Mouse (Mus musculus) adrenal gland (tissue): ENCODE data around the gene Fam240b.
"Not testable (repeated sequence)": the region's sequence is repeated elsewhere in the genome, so short reads cannot be mapped to it uniquely, and the experiment has no call there.

Experiments used
- intact Hi-C: fragments of 180-260 bp; cut with DNase I; formaldehyde crosslinking; loops from one replicate; pipeline ENCODE4 v1.15.1; 2025
- long read RNA-seq, 2 experiments: library from polyadenylated mRNA; unstranded; transcript quantifications; one replicate each; pipeline ENCODE4 v2.0.0; 2020; ENCODE audit warnings: borderline replicate concordance in 1 of 2; ENCODE audit not compliant: insufficient replicate concordance in 1 of 2

Fam240b gene
- long read RNA-seq, experiment 1, result 0 reads
- long read RNA-seq, experiment 2, result 0 reads

DNA sequence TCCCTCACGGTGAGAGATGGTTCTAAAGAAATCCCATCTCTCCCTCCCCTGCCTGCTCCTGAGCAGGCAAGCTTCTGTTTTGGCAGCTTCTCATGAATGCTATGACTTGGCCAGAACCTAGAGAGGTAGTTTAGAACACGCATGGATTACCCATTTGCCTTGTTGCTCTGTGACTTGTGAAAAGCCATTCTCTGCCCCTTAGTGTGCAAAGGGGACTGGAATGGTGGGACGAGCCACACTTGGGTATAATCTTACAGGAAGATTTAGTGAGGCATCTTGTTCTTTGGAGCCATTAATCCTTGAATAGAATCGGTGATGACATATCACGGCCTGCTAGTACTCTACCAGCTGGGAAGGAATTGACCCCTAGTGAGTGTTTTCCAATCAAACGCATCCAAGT is at the start of gene Fam240b:
Gene Fam240b (minus strand): TSS at position 101 of the 400 bp plus-strand sequence.
- intact Hi-C loops, result no loop called here

- intact Hi-C loops, result no loop called here
Measured at GRCm38 (mm10) chr13:64530139-64530538, 32.5 kb upstream of the Fam240b start.

GRCm38 (mm10) chr13:64526515-64527285 is 29.1 kb upstream of the Fam240b start:
- intact Hi-C loops, result no loop called here

GRCm38 (mm10) chr13:64514247-64514646 is 16.7 kb upstream of the Fam240b start:
- intact Hi-C loops, result no loop called here

DNA sequence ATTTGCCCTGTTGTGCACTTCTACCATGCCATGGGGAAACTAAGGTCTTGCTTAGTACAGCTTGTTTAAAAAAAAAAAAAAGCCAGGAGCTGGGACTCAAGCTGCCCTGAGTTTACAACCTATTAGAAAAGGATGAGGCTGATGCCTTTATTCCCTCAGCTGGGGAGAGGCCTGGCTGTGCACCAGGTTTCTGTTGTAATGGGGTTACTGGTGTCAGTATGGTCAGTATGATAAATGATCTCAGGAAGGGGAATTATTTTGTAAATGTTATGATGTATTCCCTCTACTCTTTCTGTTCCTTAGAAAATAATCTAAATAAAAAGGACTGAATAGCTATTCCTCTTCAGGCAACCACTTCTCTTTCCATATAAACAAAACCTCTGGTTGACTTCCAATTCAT is 14.0 kb upstream of the Fam240b start:
- intact Hi-C loops, result no loop called here

DNA sequence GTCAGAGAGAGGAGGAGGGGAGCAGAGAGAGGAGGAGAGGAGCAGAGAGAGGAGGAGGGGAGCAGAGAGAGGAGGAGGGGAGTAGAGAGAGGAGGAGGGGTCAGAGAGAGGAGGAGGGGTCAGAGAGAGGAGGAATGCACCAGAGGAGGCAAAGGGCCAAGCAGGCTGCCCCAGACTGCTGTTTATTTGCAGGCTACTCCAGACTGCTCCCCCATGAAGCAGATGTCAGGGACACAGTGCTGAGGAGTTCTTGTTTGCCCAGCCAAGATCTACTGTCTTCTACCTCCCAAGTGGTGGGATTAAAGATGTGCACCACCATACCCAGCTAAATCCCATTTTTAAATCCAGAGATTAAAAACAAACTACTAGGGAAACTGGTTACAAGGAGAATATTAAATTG is 9.8 kb upstream of the Fam240b start:
- intact Hi-C loops, result no loop called here

DNA sequence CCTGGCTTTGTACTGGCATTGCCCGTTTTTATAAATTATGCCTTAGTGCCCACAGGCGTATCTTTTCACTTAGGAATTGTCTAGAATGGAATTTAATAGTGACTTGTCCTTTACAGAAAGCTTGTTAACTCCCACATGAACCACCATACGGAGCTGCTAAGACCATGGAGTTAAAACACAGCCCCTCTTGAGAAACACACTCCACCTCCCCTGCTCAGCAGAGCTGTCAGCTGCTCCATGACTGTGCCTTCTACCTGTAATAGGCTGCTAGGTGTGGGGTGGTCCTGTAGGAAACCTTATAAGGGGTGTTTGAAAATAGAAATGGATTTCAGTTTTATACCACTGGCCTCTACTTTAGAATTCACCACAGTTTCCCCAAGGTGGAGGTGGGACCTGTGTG is 5.2 kb upstream of the Fam240b start:
- intact Hi-C loops, result no loop called here

- intact Hi-C loops, result no loop called here
Measured at GRCm38 (mm10) chr13:64493586-64493985, 4.0 kb downstream of the Fam240b start.

DNA sequence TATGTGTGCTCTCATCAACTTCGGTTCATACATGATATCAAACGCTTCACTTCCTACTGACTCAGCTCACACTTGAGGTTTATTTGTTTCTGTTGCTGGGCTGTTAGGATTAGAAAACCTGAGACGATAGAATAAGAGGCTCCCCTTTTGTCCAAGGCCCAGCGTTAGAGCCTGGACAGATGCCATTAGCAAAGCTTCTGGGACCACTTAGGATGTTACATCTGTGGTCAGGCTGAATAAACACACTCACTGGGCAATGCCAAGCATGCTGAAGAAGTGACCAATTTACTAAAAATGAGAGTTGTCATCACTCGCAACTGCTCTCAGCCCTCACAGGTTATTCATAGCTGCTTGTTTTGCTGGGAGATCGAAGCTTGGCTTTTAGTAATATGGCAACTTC is 7.7 kb downstream of the Fam240b start:
- intact Hi-C loops, result no loop called here

DNA sequence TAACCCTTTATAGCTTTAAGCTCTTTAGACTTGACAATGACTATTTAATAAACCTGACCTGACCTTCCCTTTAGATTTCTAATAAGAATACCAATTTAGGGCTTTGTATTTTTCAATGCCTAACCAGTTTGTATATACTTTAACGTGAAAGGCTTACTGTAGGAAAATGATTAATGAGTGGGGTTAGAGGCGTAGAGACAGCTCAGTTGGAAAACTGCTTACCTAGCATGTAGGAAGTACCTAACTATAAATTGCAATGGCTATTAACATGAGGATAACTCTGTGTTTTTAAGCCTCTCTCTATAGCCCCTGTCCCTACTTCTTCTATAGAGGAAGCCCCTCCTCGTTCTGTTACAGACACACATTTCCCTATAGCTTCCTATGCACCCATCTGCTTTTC is 17.6 kb downstream of the Fam240b start:
- intact Hi-C loops, result no loop called here

DNA sequence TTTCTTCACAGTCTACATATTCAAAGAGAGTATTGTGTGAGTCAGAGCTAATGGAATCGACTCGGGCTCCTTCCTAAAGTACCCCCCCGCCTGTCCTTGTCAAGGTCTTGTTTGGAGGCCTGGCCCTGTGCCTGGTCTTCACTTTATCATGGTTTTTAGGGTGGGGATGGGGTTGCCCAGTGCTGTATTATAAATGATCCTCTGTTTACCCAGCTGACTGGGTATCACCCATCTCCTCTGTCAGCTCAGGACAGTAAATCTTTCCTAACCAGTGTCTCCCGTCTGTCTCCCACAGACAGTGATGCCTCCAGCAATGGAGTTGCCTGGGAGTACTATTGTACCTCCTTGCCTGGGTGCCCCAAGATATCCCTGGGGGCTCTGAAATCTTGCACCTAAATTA is 19.6 kb downstream of the Fam240b start:
- intact Hi-C loops, result no loop called here

GRCm38 (mm10) chr13:64467886-64468285 is 29.7 kb downstream of the Fam240b start:
- intact Hi-C loops, result no loop called here

- intact Hi-C loops, result no loop called here
Measured at GRCm38 (mm10) chr13:64465166-64465565, 32.4 kb downstream of the Fam240b start.

GRCm38 (mm10) chr13:64462581-64462980 is 35.0 kb downstream of the Fam240b start:
- intact Hi-C loops, result no loop called here

GRCm38 (mm10) chr13:64458181-64458580 is 39.4 kb downstream of the Fam240b start:
- intact Hi-C loops, result no loop called here

DNA sequence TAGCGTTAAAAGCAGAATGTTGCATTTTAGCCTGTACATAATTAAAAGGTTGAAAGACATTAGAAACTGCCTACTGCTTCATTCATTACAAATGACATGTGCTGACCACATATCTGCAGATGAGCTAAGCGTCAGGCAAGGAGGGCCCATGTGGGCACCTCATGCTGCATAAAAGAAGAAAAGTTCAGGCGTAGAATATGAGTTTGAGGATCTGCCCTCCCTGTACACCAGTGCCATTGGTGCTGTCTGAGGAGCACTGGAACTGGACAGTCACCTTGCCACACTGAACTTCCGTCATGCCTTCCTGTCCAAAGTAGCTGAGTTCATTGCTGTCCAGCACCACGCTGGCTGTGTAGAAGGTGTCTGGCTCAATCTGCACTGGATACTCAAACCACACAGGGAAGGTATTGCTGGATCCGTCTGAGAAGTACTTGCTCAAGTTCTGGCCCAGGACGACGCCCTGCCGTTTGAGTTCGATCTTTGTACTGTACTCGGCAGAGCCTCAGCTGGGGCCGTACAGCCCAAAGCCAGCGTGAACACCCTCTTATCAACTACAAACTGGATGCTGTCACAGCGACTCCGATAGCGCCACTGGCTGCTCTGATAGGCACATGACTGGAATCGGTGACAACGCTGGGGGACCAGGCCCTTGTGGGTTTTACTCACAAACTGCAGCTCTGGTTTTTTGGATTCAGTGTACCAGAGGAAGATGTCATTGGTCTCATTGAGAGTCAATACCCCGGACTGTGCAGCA is 40.2 kb downstream of the Fam240b start:
- intact Hi-C loops, result not testable (repeated sequence)

- intact Hi-C loops, result no loop called here
Measured at GRCm38 (mm10) chr13:64450001-64450794, 47.4 kb downstream of the Fam240b start.

DNA sequence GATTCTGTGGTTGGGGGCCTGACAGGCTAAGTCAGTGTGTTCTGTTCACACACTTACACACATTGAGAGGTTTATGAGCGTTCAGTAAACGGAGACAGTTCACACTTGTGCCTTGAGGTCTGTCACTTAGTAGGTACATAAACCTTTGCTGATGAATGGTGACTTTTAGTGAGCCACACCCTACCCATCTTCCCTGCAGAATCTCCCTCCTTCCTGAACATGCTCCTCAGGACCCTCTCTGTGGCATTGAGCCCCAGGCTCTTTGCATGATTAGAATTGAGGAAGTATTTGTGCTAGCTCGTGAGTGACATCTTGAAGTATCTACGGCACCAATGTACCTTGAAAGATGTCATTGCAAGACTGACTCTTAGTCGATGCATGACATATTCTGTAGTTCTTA is 48.9 kb downstream of the Fam240b start:
- intact Hi-C loops, result loop anchor here (2.0 to 10.0 kb wide), 2 partner anchors 124 to 456 kb away; partner anchors contain the start of gene Cntnap3

DNA sequence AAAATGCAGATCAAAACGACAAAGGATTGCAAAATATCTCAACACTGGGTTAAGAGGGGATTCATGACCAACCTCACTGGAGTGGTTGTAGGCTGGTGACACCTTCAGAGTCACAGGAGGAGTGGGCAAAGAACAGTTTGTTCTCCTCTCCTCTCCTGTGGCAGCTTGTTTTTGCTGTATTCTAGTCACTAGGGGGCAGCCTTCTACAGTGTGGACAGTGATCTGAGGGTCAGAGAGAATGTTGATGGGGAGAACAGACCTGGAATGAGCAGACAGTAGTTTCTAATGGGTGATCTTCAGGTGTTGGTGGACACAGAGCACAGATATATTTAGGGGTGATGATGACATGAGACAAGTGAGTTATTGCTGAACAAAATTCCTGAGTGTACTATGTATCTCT is 49.6 kb downstream of the Fam240b start:
- intact Hi-C loops, result loop anchor here (2.0 to 10.0 kb wide), 2 partner anchors 125 to 457 kb away; partner anchors contain the start of gene Cntnap3

- intact Hi-C loops, result loop anchor here (10.0 kb wide), 1 partner anchor 459 kb away; the partner anchor contains the start of gene Cntnap3
Measured at GRCm38 (mm10) chr13:64445254-64445920, 52.2 kb downstream of the Fam240b start.
